ENCODE assay signal across 8 mouse cellular contexts in genomic region chr16:85172571-85173372, GRCm38 (mm10). TPM values are rescaled to one million over a fixed set of nuclear protein-coding genes. Genes with fewer than 3 reads are reported as not detected.
DNase-seq lines count a peak whose midpoint lies in the region; ATAC-seq lines count a peak whose summit lies in the region.

No protein-coding gene starts in this region.

- peaks cover 55% of the 10 kb centered on the region for H3K79me2 ChIP-seq in macrophage (ENCODE audit: inconsistent target)

- H3K4me1 ChIP-seq in hindbrain, embryonic 14.5 days (replicated peaks; ENCODE audit: control insufficient read depth, insufficient read depth, low read length) = peaks cover 33% of the 10 kb centered on the region

- H3K9me3 ChIP-seq in hindbrain, embryonic 14.5 days (ENCODE audit: control insufficient read depth, low read length) = no peaks in the 10 kb centered on the region

- no peaks in the 10 kb centered on the region for H3K27me3 ChIP-seq in hindbrain, embryonic 14.5 days (ENCODE audit: control insufficient read depth, insufficient read depth, low read length)

- peak; percentile 24 for DNase-seq in WW6 (ENCODE audit: low read depth, low spot score)
- peak; percentile 68 to 76 for DNase-seq in cerebellum, postnatal 14 days
- DNase-seq in gastrocnemius, adult 18-20 months (ENCODE audit: low spot score) = peak; percentile 38
- peak; percentile 49 for DNase-seq in hindbrain, embryonic 14.5 days (ENCODE audit: low spot score)
- peak; percentile 47 to 57 for DNase-seq in left cerebral cortex, adult 8-10 months (ENCODE audit: low spot score in 2 of 2)
- peak; percentile 65 for DNase-seq in right cerebral cortex, adult 18-20 months

- H3K4me2 ChIP-seq in hindbrain, embryonic 14.5 days (replicated peaks) = peak overlapping the region; percentile 56

- H3K9ac ChIP-seq in hindbrain, embryonic 14.5 days = peak overlapping the region; percentile 99

- H3K27ac ChIP-seq in hindbrain, embryonic 14.5 days = peak overlapping the region; percentile 96
- H3K27ac ChIP-seq in macrophage = peak overlapping the region; percentile 63

- peaks cover 6% of the 10 kb centered on the region for H3K36me3 ChIP-seq in hindbrain, embryonic 14.5 days (replicated peaks; ENCODE audit: control insufficient read depth, insufficient read depth)
- H3K36me3 ChIP-seq in macrophage (ENCODE audit: inconsistent target) = 0 out of 2 replicates have a peak, but pooled peaks cover 8% of the 10 kb centered on the region

- peak; percentile 74 for ATAC-seq in hindbrain, embryonic 14.5 days (ENCODE audit: low FRiP score)
- ATAC-seq in erythroid progenitor cell, adult 5-6 weeks (replicated peaks; ENCODE audit: low FRiP score, poor library complexity, severe bottlenecking) = no peak

- H3K4me3 ChIP-seq in hindbrain, embryonic 14.5 days (replicated peaks; ENCODE audit: low read length) = peak overlapping the region; percentile 97
- H3K4me3 ChIP-seq in macrophage (ENCODE audit: inconsistent target) = peak overlapping the region; percentile 79

- WGBS in hindbrain, embryonic 14.5 days = under 1% methylated on average over 66 of the region's 68 CpGs
- WGBS in macrophage (ENCODE audit: missing documents) = 1% methylated on average over 65 of the region's 68 CpGs

RNA-seq across cellular contexts. Expression of gene App, which starts 0.8 kb away (rescaled TPM):
- 10 to 100 TPM; 68.7 to 96.8 TPM for total RNA-seq in gastrocnemius, adult 18-20 months (2021)
- polyA plus RNA-seq in hindbrain, embryonic 14.5 days (2014; fragmentation: Nextera tagmentation; extraction: Ambion mirVana) = 430 and 468 TPM in 2 replicates
- total RNA-seq in left cerebral cortex, adult 8-10 months (2022) = 1,000 to 10,000 TPM; 1,370 to 1,422 (median 1,398) TPM
- total RNA-seq in macrophage (2018; cell fraction: chromatin; rRNA removed) = 1,000 to 10,000 TPM in 1 of 26 experiments, 100 to 1,000 TPM in 25; 132 to 1,211 (median 191) TPM
- total RNA-seq in macrophage (2018; cell fraction: cytosol; rRNA removed) = 100 to 1,000 TPM; 297 to 558 (median 409) TPM
- total RNA-seq in macrophage (2018; cell fraction: nucleus; rRNA removed) = 100 to 1,000 TPM; 477 to 981 (median 771) TPM
- 391 to 669 TPM (median 546 TPM) in 3 replicates for polyA plus RNA-seq in macrophage (2018)
- total RNA-seq in erythroid progenitor cell, adult 5-6 weeks (2015; ENCODE audit: low replicate concordance) = 25.6 and 28.8 TPM in 2 replicates
- total RNA-seq in erythroid progenitor cell, adult 5-6 weeks (2017; ENCODE audit: low replicate concordance) = 14.3 and 17.8 TPM in 2 replicates

Comparison
In these comparisons a context has a peak if more than half of its experiments do, and no peak if none do; other contexts are left out.
1. RNA of gene App, which starts 0.8 kb away (total RNA-seq): 1,370 to 1,422 TPM in left cerebral cortex, adult 8-10 months; 68.7 to 96.8 TPM in gastrocnemius, adult 18-20 months and 14.3 to 28.8 TPM in erythroid progenitor cell, adult 5-6 weeks; every median in the first group is over 10 times any median in the second.
2. Peak in every context shown above with its lines, with median percentiles within 50 percentile points of each other: DNase-seq.